Mouse (Mus musculus): ENCODE data around the gene Fam50a. TPM values are rescaled to one million over a fixed set of nuclear protein-coding genes. Genes with fewer than 3 reads are reported as not detected.
"Not testable (repeated sequence)": the region's sequence is repeated elsewhere in the genome, so short reads cannot be mapped to it uniquely, and the experiment has no call there.

The Fam50a gene
- polyA plus RNA-seq, 1 experiment from 2014 or later, result 64.1 TPM

DNA sequence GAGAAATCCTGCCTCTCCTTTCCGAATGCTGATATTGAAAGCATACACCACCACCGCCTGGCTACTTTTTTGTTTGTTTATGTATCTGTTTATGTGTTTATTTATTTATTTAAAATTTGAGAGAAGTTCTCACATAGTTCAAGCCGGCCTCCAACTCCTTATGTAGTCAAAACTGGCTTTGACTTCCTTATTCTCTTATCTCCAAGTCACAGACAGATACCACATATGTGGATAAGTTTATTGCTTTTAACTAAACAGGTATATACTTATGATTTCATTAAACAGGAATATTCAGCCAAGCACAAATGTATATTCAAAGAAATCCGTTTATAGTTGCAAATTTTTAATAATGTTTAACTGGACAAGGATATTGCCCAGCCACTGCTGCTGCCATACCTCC lies 19.4 kb upstream of the Fam50a start:
- H3K4me1 ChIP-seq, result peaks cover 2% of the 10 kb centered on the region; the same call in 1 of the 2 replicates
- no peak overlapping the region for H3K27ac ChIP-seq
- H3K27me3 ChIP-seq, result no peaks in the 10 kb centered on the region
- H3K9me3 ChIP-seq, result no peaks in the 10 kb centered on the region
- peaks cover 7% of the 10 kb centered on the region; the same call in 1 of the 2 replicates for H3K36me3 ChIP-seq (replicated peaks)
- WGBS, result 78% methylated on average over 4 of the region's 4 CpGs
- H3K4me2 ChIP-seq, result no peak overlapping the region
- ATAC-seq (ENCODE audit: low FRiP score), result no peak
- no peak overlapping the region for H3K4me3 ChIP-seq (replicated peaks)
- no peak overlapping the region for H3K9ac ChIP-seq

GRCm38 (mm10) chrX:74296538-74297448 lies 16.0 kb upstream of the Fam50a start, which contains the start of gene Atp6ap1:
Gene Atp6ap1, plus strand, starts transcription at chrX:74297097.
- H3K27ac ChIP-seq, result peak within 1 kb of the TSS; percentile 63
- H3K4me3 ChIP-seq (replicated peaks), result peak within 1 kb of the TSS; percentile 64
- H3K4me2 ChIP-seq, result peak within 1 kb of the TSS; percentile 65
- WGBS, result 20% methylated on average over 37 of the region's 37 CpGs
- peaks cover 2% of the 10 kb centered on the region; the same call in 1 of the 2 replicates for H3K4me1 ChIP-seq
- ATAC-seq (ENCODE audit: low FRiP score), result peak; percentile 99
- H3K36me3 ChIP-seq (replicated peaks), result peaks cover 16% of the 10 kb centered on the region
- H3K27me3 ChIP-seq, result no peaks in the 10 kb centered on the region
- peak within 1 kb of the TSS; percentile 74 for H3K9ac ChIP-seq
- no peaks in the 10 kb centered on the region for H3K9me3 ChIP-seq

DNA sequence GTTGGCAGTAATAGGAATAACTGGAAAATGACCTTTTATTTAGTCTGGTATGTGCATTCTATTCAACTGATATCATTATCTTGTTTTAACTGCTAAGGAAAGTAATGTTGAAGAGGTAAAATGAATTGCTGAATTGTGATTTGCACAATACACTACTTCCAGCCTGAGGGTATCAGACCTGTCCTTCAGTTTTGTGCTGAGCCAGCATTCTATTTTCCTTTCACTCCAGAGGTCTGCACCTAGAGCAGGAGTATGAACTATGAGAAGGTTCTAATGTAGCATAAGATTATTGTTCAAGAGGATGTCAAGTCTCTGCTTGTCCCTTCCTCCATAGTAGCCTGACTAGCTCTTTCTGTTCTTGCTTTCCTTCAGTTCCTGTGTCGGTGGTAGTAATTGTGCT lies 14.5 kb upstream of the Fam50a start:
- Histone ChIP-seq H3K9me3 (no peaks in the 10 kb centered on the region), H3K4me3 (replicated peaks) (no peak overlapping the region), H3K36me3 (replicated peaks) (peaks cover 31% of the 10 kb centered on the region), H3K4me1 (peaks cover 2% of the 10 kb centered on the region; the same call in 1 of the 2 replicates), H3K4me2 (no peak overlapping the region), H3K9ac (no peak overlapping the region), H3K27me3 (no peaks in the 10 kb centered on the region), H3K27ac (no peak overlapping the region)
- 100% methylated on average over 1 of the region's 1 CpGs for WGBS
- no peak for ATAC-seq (ENCODE audit: low FRiP score)

DNA sequence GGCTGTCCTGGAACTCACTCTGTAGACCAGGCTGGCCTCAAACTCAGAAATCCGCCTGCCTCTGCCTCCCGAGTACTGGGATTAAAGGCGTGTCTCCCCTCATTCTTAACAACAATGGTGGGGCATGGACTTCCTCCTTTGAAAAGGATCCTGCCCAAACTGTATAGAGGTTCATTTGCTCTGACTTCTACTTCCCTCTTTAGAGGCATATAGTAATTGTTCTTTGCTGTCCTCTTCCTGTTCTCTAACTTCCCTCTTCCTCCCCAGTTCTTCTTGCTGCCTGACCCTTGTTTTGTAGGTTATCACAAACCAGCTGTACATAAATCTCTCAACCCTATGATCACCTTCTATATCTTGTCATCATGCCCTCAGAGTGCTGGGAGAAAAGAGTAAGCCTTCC lies 13.1 kb upstream of the Fam50a start:
- Histone ChIP-seq H3K9me3 (no peaks in the 10 kb centered on the region), H3K27ac (no peak overlapping the region), H3K4me1 (peaks cover 8% of the 10 kb centered on the region; the same call in 1 of the 2 replicates), H3K4me3 (replicated peaks) (no peak overlapping the region), H3K27me3 (no peaks in the 10 kb centered on the region), H3K9ac (no peak overlapping the region), H3K36me3 (replicated peaks) (peaks cover 38% of the 10 kb centered on the region), H3K4me2 (no peak overlapping the region)
- ATAC-seq (ENCODE audit: low FRiP score), result no peak
- 89% methylated on average over 3 of the region's 3 CpGs for WGBS

GRCm38 (mm10) chrX:74304867-74305700 lies 7.7 kb upstream of the Fam50a start, which contains the start of gene Gdi1:
Gene Gdi1, plus strand, starts transcription at chrX:74304998.
- peaks cover 66% of the 10 kb centered on the region for H3K36me3 ChIP-seq (replicated peaks)
- H3K9me3 ChIP-seq, result no peaks in the 10 kb centered on the region
- peak within 1 kb of the TSS; percentile 80 for H3K4me2 ChIP-seq
- H3K4me3 ChIP-seq (replicated peaks), result peak within 1 kb of the TSS; percentile 48
- H3K27me3 ChIP-seq, result no peaks in the 10 kb centered on the region
- peak; percentile 89 for ATAC-seq (ENCODE audit: low FRiP score)
- peaks cover 15% of the 10 kb centered on the region for H3K4me1 ChIP-seq
- WGBS, result 19% methylated on average over 37 of the region's 41 CpGs
- H3K9ac ChIP-seq, result peak within 1 kb of the TSS; percentile 82
- peak within 1 kb of the TSS; percentile 91 for H3K27ac ChIP-seq

GRCm38 (mm10) chrX:74328725-74329161 lies 15.9 kb downstream of the Fam50a start, which contains the start of gene Plxna3:
Gene Plxna3, plus strand, starts transcription at chrX:74329066.
- Histone ChIP-seq H3K9me3 (no peaks in the 10 kb centered on the region), H3K4me3 (replicated peaks) (peak within 1 kb of the TSS; percentile 58), H3K36me3 (replicated peaks) (peaks cover 11% of the 10 kb centered on the region), H3K9ac (peak within 1 kb of the TSS; percentile 65), H3K27me3 (no peaks in the 10 kb centered on the region), H3K4me1 (peaks cover 14% of the 10 kb centered on the region), H3K27ac (peak within 1 kb of the TSS; percentile 81), H3K4me2 (peak within 1 kb of the TSS; percentile 63)
- ATAC-seq (ENCODE audit: low FRiP score), result peak; percentile 95
- WGBS, result 25% methylated on average over 28 of the region's 30 CpGs

DNA sequence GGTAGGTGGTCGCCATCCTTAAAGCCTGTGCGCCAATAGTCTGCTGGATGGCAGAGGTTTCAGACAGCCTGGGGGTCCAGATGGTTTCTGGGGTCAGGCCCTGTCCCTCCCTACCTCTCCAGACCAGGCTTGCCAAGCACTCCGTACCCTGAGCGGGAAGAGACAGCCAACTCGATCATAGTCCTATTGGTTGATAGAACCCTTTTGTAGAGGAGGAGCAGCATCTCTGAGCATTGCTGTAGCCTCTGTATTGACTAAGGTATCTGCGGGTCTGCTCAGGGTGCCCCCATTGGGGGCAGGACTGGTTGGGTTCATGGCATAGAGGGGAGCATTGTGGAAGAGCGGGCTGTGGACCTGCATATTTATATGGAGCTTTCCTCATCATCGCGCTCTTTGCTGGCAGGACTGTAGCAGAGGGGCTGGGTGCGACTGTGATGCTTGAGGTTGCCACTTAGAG lies 16.4 kb downstream of the Fam50a start:
- no peaks in the 10 kb centered on the region for H3K27me3 ChIP-seq
- 14% methylated on average over 10 of the region's 10 CpGs for WGBS
- H3K4me3 ChIP-seq (replicated peaks), result peak overlapping the region; percentile 58
- H3K9ac ChIP-seq, result peak overlapping the region; percentile 65
- ATAC-seq (ENCODE audit: low FRiP score), result peak; percentile 55
- peak overlapping the region; percentile 81; the same call in 1 of the 2 replicates for H3K27ac ChIP-seq
- peak overlapping the region; percentile 63 for H3K4me2 ChIP-seq
- H3K4me1 ChIP-seq, result peaks cover 14% of the 10 kb centered on the region
- H3K9me3 ChIP-seq, result no peaks in the 10 kb centered on the region
- H3K36me3 ChIP-seq (replicated peaks), result peaks cover 13% of the 10 kb centered on the region

GRCm38 (mm10) chrX:74330166-74330930 lies 17.5 kb downstream of the Fam50a start:
- peak overlapping the region; percentile 65 for H3K9ac ChIP-seq
- peaks cover 22% of the 10 kb centered on the region for H3K36me3 ChIP-seq (replicated peaks)
- no peak overlapping the region for H3K27ac ChIP-seq
- H3K27me3 ChIP-seq, result no peaks in the 10 kb centered on the region
- WGBS, result 46% methylated on average over 2 of the region's 2 CpGs
- peaks cover 14% of the 10 kb centered on the region for H3K4me1 ChIP-seq
- H3K9me3 ChIP-seq, result no peaks in the 10 kb centered on the region
- peak overlapping the region; percentile 58 for H3K4me3 ChIP-seq (replicated peaks)
- H3K4me2 ChIP-seq, result peak overlapping the region; percentile 63
- no peak for ATAC-seq (ENCODE audit: low FRiP score)

GRCm38 (mm10) chrX:74352645-74353466 lies 40.0 kb downstream of the Fam50a start:
- no peaks in the 10 kb centered on the region for H3K36me3 ChIP-seq (replicated peaks)
- no peaks in the 10 kb centered on the region for H3K27me3 ChIP-seq
- peak overlapping the region; percentile 53 for H3K27ac ChIP-seq
- WGBS, result 25% methylated on average over 13 of the region's 13 CpGs
- H3K4me3 ChIP-seq (replicated peaks), result peak overlapping the region; percentile 43
- peak overlapping the region; percentile 62 for H3K4me2 ChIP-seq
- H3K9ac ChIP-seq, result peak overlapping the region; percentile 61
- peak; percentile 53 for ATAC-seq (ENCODE audit: low FRiP score)
- peaks cover 4% of the 10 kb centered on the region; the same call in 1 of the 2 replicates for H3K4me1 ChIP-seq
- H3K9me3 ChIP-seq, result no peaks in the 10 kb centered on the region

DNA sequence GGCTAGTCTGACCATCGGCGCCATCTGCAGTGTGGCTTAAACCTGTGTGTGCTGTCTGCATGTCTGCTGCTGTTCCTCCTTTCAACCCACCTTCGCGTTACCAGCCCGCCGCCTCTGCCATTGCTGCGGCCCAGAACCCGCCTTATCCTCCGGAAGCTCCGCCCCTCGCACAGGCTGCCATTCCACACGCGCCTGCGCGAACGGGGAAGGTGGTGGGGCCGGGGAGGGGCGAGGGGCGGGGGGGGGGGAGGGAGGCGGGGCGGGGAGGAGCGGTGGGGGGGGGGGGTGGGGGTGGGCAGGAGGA lies 40.6 kb downstream of the Fam50a start, which contains the start of gene Lage3:
TSS of gene Lage3 (minus strand) at position 152 of the 304 bp plus-strand sequence.
- Histone ChIP-seq H3K27me3 (no peaks in the 10 kb centered on the region), H3K9me3 (no peaks in the 10 kb centered on the region), H3K36me3 (replicated peaks) (no peaks in the 10 kb centered on the region), H3K4me3 (replicated peaks) (peak within 1 kb of the TSS; percentile 43), H3K27ac (peak within 1 kb of the TSS; percentile 53), H3K4me1 (peaks cover 4% of the 10 kb centered on the region; the same call in 1 of the 2 replicates), H3K4me2 (peak within 1 kb of the TSS; percentile 62), H3K9ac (peak within 1 kb of the TSS; percentile 61)
- WGBS, result 17% methylated on average over 12 of the region's 22 CpGs
- peak; percentile 89 for ATAC-seq (ENCODE audit: low FRiP score)

GRCm38 (mm10) chrX:74357069-74357468 lies 44.2 kb downstream of the Fam50a start:
- H3K4me1 ChIP-seq; H3K27ac ChIP-seq; H3K9me3 ChIP-seq; H3K9ac ChIP-seq; H3K27me3 ChIP-seq; H3K4me2 ChIP-seq; H3K4me3 ChIP-seq (replicated peaks); ATAC-seq (ENCODE audit: low FRiP score); H3K36me3 ChIP-seq (replicated peaks): not testable (repeated sequence)
- 94% methylated on average over 3 of the region's 3 CpGs for WGBS
